Mouse (Mus musculus): ENCODE measurements around the gene Rab5c. TPM values are rescaled to one million over a fixed set of nuclear protein-coding genes. Genes with fewer than 3 reads are reported as not detected.

Gene Rab5c
- 59.7 and 82.7 TPM in 2 replicates for polyA plus RNA-seq (2014; fragmentation: Nextera tagmentation; extraction: Ambion mirVana)

DNA sequence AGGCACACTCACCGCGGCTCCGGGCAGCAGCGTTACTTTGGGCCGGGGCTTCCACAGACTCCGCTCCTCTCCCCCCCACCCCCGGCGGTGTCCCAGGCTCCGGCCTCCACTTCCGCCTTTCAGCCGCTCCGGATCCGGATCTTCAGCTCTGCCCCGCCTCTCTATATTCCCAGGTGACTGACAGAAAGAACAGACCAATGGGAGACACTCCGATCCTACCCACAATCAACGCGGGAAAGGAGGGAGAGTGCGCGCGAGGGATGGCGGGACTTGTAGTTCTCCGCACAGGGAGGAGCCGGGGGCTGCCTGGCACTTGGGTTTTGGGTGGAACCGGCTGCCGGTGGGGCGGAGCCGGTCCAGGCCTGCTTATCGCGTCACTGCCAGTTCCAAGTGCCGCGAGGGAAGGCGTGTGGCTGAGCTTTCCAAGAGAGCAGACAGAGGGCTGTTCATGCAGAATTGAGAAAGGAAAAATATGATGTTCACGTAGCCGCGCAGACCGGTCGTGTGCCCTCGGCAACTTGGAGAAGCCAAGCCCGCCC, at the start of gene Rab5c:
TSS of gene Rab5c (minus strand) at position 150 of the 539 bp plus-strand sequence.
- Histone ChIP-seq H3K9ac (replicated peaks; ENCODE audit: low read depth, low read length) (peak within 1 kb of the TSS; percentile 84), H3K9me3 (ENCODE audit: control insufficient read depth, low read length) (no peaks in the 10 kb centered on the region), H3K4me2 (ENCODE audit: low read depth, low read length) (peak within 1 kb of the TSS; percentile 78), H3K4me3 (ENCODE audit: low read depth, low read length) (peak within 1 kb of the TSS; percentile 66), H3K27me3 (ENCODE audit: control insufficient read depth, insufficient read depth, low read length) (no peaks in the 10 kb centered on the region), H3K27ac (ENCODE audit: low read depth, low read length) (peak within 1 kb of the TSS; percentile 75), H3K4me1 (ENCODE audit: control insufficient read depth, insufficient read depth, low read length) (peaks cover 17% of the 10 kb centered on the region), H3K36me3 (ENCODE audit: control insufficient read depth, insufficient read depth, low read length) (0 out of 2 replicates have a peak, but pooled peaks cover 9% of the 10 kb centered on the region)
- ATAC-seq (ENCODE audit: low read depth) = peak; percentile 98
- under 1% methylated on average over 39 of the region's 39 CpGs for WGBS

DNA sequence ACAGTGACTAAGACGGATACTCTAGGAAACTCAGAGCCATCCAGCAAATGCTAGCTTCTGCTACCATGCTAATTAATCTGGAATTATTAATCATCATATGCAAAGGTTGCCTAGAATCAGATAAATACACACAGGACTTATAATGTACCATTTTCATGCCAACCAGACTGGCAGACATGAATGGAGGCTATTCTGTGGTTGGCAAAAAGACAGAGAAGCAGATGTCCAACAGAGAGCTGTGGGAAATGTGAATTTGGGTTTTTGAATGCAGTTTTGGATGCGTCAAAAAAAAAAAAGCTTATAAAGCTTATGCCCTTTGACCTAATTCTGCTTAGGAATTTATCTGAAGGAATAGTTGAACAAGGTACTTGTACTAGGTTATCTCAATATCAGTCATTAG, 47.8 kb upstream of the Rab5c start:
- no peak for ATAC-seq (ENCODE audit: low read depth)
- H3K27ac ChIP-seq (ENCODE audit: low read depth, low read length) = no peak overlapping the region
- no peak overlapping the region for H3K4me2 ChIP-seq (ENCODE audit: low read depth, low read length)
- H3K9me3 ChIP-seq (ENCODE audit: control insufficient read depth, low read length) = no peaks in the 10 kb centered on the region
- WGBS = 87% methylated on average over 2 of the region's 2 CpGs
- H3K9ac ChIP-seq (replicated peaks; ENCODE audit: low read depth, low read length) = no peak overlapping the region
- H3K4me1 ChIP-seq (ENCODE audit: control insufficient read depth, insufficient read depth, low read length) = no peaks in the 10 kb centered on the region
- H3K27me3 ChIP-seq (ENCODE audit: control insufficient read depth, insufficient read depth, low read length) = no peaks in the 10 kb centered on the region
- peaks cover 11% of the 10 kb centered on the region for H3K36me3 ChIP-seq (ENCODE audit: control insufficient read depth, insufficient read depth, low read length)
- H3K4me3 ChIP-seq (ENCODE audit: low read depth, low read length) = no peak overlapping the region

DNA sequence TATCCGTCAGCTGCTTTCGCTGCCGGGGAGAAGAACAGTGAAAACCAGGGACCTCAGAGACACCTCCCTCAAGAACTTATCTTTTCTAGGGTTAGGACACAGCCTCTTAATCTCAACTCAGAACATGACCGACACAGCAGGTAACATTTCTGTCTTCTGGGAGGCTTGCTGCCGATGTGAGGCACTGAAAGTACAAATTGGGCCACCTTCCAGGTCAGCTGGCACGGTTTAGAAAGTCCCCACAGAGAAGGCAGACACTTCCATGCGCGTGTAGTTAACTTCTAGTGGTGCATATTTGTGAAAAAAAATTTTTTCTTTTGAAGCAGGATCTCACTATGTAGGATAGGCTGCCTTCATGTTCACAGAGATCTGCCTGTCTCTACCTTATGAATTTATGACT, 46.3 kb upstream of the Rab5c start:
- 88% methylated on average over 8 of the region's 8 CpGs for WGBS
- H3K27me3 ChIP-seq (ENCODE audit: control insufficient read depth, insufficient read depth, low read length) = no peaks in the 10 kb centered on the region
- ATAC-seq (ENCODE audit: low read depth) = no peak

DNA sequence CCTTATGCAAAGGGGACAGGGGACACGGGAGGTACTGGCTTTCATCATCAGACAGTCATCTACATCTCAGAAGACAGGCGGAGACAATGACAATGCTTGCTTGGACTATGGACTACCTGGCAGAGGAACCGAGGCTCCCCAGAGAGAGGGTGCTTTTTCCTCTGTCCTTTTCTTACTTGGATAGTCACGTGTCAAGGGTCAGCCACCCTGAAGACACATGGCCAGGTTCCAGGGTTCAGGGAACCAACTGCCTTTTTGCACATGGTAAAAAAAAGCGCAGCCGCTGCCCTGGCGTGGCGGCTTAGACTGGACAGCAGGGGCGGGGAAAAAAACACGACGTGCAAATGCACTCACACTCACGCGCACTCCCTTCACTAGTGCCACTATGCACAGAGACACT, 44.6 kb upstream of the Rab5c start:
- no peak for ATAC-seq (ENCODE audit: low read depth)

More for the DNA sequence above, 46.3 kb upstream of the Rab5c start:
- H3K9me3 ChIP-seq (ENCODE audit: control insufficient read depth, low read length) = no peaks in the 10 kb centered on the region
- H3K9ac ChIP-seq (replicated peaks; ENCODE audit: low read depth, low read length) = no peak overlapping the region
- peaks cover 11% of the 10 kb centered on the region for H3K36me3 ChIP-seq (ENCODE audit: control insufficient read depth, insufficient read depth, low read length)
- no peak overlapping the region for H3K27ac ChIP-seq (ENCODE audit: low read depth, low read length)
- H3K4me1 ChIP-seq (ENCODE audit: control insufficient read depth, insufficient read depth, low read length) = no peaks in the 10 kb centered on the region
- no peak overlapping the region for H3K4me3 ChIP-seq (ENCODE audit: low read depth, low read length)
- no peak overlapping the region for H3K4me2 ChIP-seq (ENCODE audit: low read depth, low read length)

DNA sequence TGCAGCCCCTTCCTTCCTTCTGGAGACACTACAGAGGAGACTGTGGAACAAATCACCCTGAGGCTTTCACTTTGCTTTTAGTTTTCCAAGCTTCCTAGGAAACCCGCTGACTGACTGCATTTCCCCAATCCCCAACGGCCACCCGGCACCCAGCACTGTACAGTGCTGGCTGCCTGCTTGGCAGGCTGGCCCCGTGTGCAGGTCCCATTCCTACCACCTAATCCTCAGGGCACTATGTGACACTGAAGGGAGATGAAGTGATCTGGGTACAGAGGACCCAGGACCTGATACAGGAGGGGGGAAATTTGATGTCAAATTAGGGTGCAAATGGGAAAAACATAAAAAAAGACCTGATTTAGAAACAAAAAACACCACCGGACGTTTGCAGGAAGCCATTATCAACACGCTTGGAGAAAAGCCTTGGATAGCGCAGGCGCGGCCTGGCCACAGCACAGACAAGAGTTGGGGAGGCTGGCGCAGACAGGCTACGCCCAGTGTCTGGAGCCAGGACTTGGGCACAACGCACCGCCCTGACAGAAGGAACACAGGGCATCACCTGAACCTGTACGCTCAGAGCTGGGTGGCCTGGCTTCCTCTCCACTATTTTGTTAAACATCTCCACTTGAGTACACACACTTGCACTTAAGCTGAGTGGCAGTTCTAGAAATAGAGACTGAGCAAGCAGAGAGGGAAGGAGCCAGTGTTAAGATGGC, 43.9 kb upstream of the Rab5c start:
- peaks cover 11% of the 10 kb centered on the region for H3K36me3 ChIP-seq (ENCODE audit: control insufficient read depth, insufficient read depth, low read length)

More for the DNA sequence above, 44.6 kb upstream of the Rab5c start:
- Histone ChIP-seq H3K9ac (replicated peaks; ENCODE audit: low read depth, low read length) (no peak overlapping the region), H3K9me3 (ENCODE audit: control insufficient read depth, low read length) (no peaks in the 10 kb centered on the region), H3K4me3 (ENCODE audit: low read depth, low read length) (no peak overlapping the region), H3K36me3 (ENCODE audit: control insufficient read depth, insufficient read depth, low read length) (peaks cover 11% of the 10 kb centered on the region), H3K4me1 (ENCODE audit: control insufficient read depth, insufficient read depth, low read length) (no peaks in the 10 kb centered on the region), H3K4me2 (ENCODE audit: low read depth, low read length) (no peak overlapping the region), H3K27ac (ENCODE audit: low read depth, low read length) (no peak overlapping the region), H3K27me3 (ENCODE audit: control insufficient read depth, insufficient read depth, low read length) (no peaks in the 10 kb centered on the region)
- 90% methylated on average over 13 of the region's 13 CpGs for WGBS

DNA sequence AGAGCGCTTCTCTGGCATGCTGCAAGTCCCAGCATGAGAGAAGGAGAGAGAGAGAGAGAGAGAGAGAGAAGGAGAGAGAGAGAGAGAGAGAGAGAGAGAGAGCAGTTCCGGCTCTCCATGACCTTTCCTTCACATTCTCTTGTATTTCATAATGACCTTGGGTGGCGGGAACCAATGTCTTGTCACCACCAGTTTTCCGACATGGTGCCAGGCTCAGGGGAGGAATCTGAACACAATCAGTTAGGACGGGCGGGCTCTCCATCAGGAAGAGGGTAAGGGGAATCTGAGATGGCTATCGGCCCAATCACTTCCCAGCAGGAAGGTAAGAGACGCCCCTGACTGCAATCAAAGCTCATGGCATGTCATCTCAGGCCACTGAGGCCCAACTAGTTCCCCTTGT, 42.2 kb upstream of the Rab5c start:
- H3K27me3 ChIP-seq (ENCODE audit: control insufficient read depth, insufficient read depth, low read length) = no peaks in the 10 kb centered on the region
- no peak overlapping the region for H3K4me2 ChIP-seq (ENCODE audit: low read depth, low read length)
- no peaks in the 10 kb centered on the region for H3K9me3 ChIP-seq (ENCODE audit: control insufficient read depth, low read length)
- H3K4me1 ChIP-seq (ENCODE audit: control insufficient read depth, insufficient read depth, low read length) = no peaks in the 10 kb centered on the region
- no peak for ATAC-seq (ENCODE audit: low read depth)
- no peak overlapping the region for H3K9ac ChIP-seq (replicated peaks; ENCODE audit: low read depth, low read length)
- H3K36me3 ChIP-seq (ENCODE audit: control insufficient read depth, insufficient read depth, low read length) = peaks cover 11% of the 10 kb centered on the region
- H3K27ac ChIP-seq (ENCODE audit: low read depth, low read length) = no peak overlapping the region
- no peak overlapping the region for H3K4me3 ChIP-seq (ENCODE audit: low read depth, low read length)
- 73% methylated on average over 8 of the region's 8 CpGs for WGBS

More for the DNA sequence above, 43.9 kb upstream of the Rab5c start:
- H3K4me1 ChIP-seq (ENCODE audit: control insufficient read depth, insufficient read depth, low read length) = no peaks in the 10 kb centered on the region
- H3K4me3 ChIP-seq (ENCODE audit: low read depth, low read length) = no peak overlapping the region
- H3K27me3 ChIP-seq (ENCODE audit: control insufficient read depth, insufficient read depth, low read length) = no peaks in the 10 kb centered on the region
- no peak overlapping the region for H3K4me2 ChIP-seq (ENCODE audit: low read depth, low read length)
- H3K27ac ChIP-seq (ENCODE audit: low read depth, low read length) = no peak overlapping the region
- no peaks in the 10 kb centered on the region for H3K9me3 ChIP-seq (ENCODE audit: control insufficient read depth, low read length)
- no peak for ATAC-seq (ENCODE audit: low read depth)
- no peak overlapping the region for H3K9ac ChIP-seq (replicated peaks; ENCODE audit: low read depth, low read length)
- WGBS = 91% methylated on average over 15 of the region's 15 CpGs

DNA sequence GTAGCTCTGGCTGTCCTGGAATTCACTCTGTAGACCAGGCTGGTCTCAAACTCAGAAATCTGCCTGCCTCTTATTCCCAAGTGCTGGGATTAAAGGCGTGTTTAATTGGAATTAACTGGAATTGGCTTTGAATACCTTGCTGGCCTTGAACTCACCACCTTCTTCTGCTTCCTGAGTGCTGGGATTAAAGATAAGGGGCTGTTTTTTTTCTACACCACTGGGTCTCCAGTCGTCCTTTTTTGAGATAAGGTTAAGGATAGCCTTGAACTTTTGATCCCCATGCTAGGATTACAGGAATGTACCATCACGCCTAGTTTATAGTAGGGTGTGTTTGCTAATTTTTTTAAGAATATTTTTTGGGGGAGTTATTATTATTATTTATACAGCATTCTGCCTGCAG, 40.1 kb upstream of the Rab5c start:
- Histone ChIP-seq H3K36me3 (ENCODE audit: control insufficient read depth, insufficient read depth, low read length) (peaks cover 11% of the 10 kb centered on the region), H3K4me3 (ENCODE audit: low read depth, low read length) (no peak overlapping the region), H3K4me1 (ENCODE audit: control insufficient read depth, insufficient read depth, low read length) (no peaks in the 10 kb centered on the region), H3K27ac (ENCODE audit: low read depth, low read length) (no peak overlapping the region), H3K9me3 (ENCODE audit: control insufficient read depth, low read length) (no peaks in the 10 kb centered on the region), H3K4me2 (ENCODE audit: low read depth, low read length) (no peak overlapping the region), H3K9ac (replicated peaks; ENCODE audit: low read depth, low read length) (no peak overlapping the region), H3K27me3 (ENCODE audit: control insufficient read depth, insufficient read depth, low read length) (no peaks in the 10 kb centered on the region)
- no peak for ATAC-seq (ENCODE audit: low read depth)
- WGBS = 83% methylated on average over 3 of the region's 3 CpGs

DNA sequence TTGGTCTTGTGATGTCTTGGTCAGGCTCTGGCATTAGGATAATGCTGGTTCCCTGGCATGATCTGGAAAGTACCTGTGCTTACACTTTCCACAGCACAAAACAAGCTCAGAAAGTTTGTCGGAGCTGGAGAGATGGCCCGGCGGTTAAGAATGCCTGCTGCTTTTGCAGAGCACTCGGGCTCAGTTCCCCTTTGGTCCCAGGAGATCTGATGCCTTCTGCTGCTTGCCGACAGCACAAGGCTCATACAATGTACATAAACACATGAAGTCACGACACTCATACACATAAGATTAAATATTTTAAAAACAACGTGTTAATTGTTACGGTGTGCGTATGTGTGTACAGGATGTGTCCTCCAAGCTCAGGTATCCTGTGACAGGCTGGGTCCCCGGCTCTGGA, 37.9 kb upstream of the Rab5c start:
- WGBS = 78% methylated on average over 10 of the region's 10 CpGs
- H3K9me3 ChIP-seq (ENCODE audit: control insufficient read depth, low read length) = no peaks in the 10 kb centered on the region
- no peaks in the 10 kb centered on the region for H3K4me1 ChIP-seq (ENCODE audit: control insufficient read depth, insufficient read depth, low read length)
- H3K27ac ChIP-seq (ENCODE audit: low read depth, low read length) = no peak overlapping the region
- H3K4me2 ChIP-seq (ENCODE audit: low read depth, low read length) = no peak overlapping the region
- no peak for ATAC-seq (ENCODE audit: low read depth)
- H3K9ac ChIP-seq (replicated peaks; ENCODE audit: low read depth, low read length) = no peak overlapping the region
- no peaks in the 10 kb centered on the region for H3K27me3 ChIP-seq (ENCODE audit: control insufficient read depth, insufficient read depth, low read length)
- H3K36me3 ChIP-seq (ENCODE audit: control insufficient read depth, insufficient read depth, low read length) = no peaks in the 10 kb centered on the region
- no peak overlapping the region for H3K4me3 ChIP-seq (ENCODE audit: low read depth, low read length)

DNA sequence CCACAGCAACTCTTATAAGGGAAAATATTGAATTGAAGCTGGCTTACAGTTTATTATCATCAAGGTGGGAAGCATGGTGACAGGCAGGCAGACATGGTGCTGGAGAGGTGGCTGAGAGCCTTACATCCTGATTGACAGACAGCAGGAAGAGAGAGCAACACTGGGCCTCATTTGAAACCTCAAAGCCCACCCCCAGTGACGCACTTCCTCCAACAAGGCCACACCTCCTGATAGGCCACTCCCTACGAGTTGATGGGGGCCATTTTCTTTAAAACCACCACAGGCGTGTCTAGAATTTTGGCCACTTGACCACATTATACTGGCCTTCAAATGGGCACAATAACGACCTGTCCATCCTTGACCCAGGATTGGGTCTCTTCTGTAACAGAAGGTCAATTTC, 36.2 kb upstream of the Rab5c start:
- no peak for ATAC-seq (ENCODE audit: low read depth)
- WGBS = 86% methylated on average over 4 of the region's 4 CpGs
- Histone ChIP-seq H3K4me2 (ENCODE audit: low read depth, low read length) (no peak overlapping the region), H3K4me1 (ENCODE audit: control insufficient read depth, insufficient read depth, low read length) (peaks cover 4% of the 10 kb centered on the region; the same call in 1 of the 2 replicates), H3K36me3 (ENCODE audit: control insufficient read depth, insufficient read depth, low read length) (no peaks in the 10 kb centered on the region), H3K9me3 (ENCODE audit: control insufficient read depth, low read length) (no peaks in the 10 kb centered on the region), H3K27me3 (ENCODE audit: control insufficient read depth, insufficient read depth, low read length) (no peaks in the 10 kb centered on the region), H3K9ac (replicated peaks; ENCODE audit: low read depth, low read length) (no peak overlapping the region), H3K27ac (ENCODE audit: low read depth, low read length) (no peak overlapping the region), H3K4me3 (ENCODE audit: low read depth, low read length) (no peak overlapping the region)
